ENCODE assay signal across 8 mouse cellular contexts in the genomic region with DNA sequence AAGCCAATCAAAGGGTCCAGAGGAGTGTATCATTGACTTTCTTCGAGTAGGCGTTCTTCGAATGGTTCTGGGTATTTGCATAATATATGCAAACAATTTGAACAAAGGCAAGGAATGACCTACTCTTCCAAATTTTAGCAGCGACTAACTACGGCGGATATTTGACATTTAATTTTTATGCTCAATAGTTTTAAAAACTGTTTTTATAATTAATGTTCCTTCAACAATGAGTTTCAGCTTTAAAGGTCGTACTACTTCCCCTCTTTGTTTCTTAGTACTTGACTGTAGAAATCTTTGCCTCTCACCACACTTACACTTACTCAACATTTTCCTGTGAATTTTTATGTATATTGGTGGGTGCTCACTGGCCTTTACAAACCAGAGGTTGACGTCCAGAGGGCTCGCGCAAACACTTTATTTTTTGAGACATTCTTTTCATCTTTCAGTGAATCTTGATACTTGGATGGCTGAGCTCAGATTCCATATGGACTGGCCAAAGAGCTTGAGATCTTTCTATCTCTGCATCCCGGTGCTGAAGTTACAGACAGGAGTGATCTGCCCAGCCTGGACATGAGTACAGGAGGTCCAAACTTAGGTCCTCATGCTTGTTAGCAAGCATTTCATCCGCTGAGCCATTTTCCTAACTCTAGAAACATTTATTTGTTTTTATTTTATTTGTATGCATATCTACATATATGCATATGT. TPM values are rescaled to one million over a fixed set of nuclear protein-coding genes. Genes with fewer than 3 reads are reported as not detected.
DNase-seq lines count a peak whose midpoint lies in the region; ATAC-seq and TF ChIP-seq lines count a peak whose summit lies in the region.

No protein-coding gene starts in this region.

- peak overlapping the region; percentile 100 for H3K27ac ChIP-seq in spleen, adult 2 months (ENCODE audit: insufficient read depth, low read length)
- H3K27ac ChIP-seq in limb, embryonic 13.5 days: peak overlapping the region; percentile 95

- 23% methylated on average over 12 of the region's 12 CpGs for WGBS in spleen, adult 2 months
- WGBS in limb, embryonic 13.5 days: 24% methylated on average over 12 of the region's 12 CpGs

- TF ChIP-seq POLR2A in spleen, adult 2 months (IDR thresholded peaks at IDR 0.05; ENCODE audit: low read depth, low read length): no peak

- peak overlapping the region; percentile 90; the same call in 1 of the 2 replicates for H3K4me3 ChIP-seq in spleen, adult 2 months (ENCODE audit: extremely low read depth, insufficient read depth, insufficient read length)
- peak overlapping the region; percentile 100 for H3K4me3 ChIP-seq in limb, embryonic 13.5 days

- no peak for TF ChIP-seq CTCF in spleen, adult 2 months (IDR thresholded peaks at IDR 0.05; ENCODE audit: extremely low read depth, insufficient read depth, insufficient read length, insufficient replicate concordance)

- peak overlapping the region; percentile 64 for H3K9ac ChIP-seq in limb, embryonic 13.5 days

- peaks cover 14% of the 10 kb centered on the region for H3K36me3 ChIP-seq in spleen, adult 2 months (ENCODE audit: control insufficient read depth, insufficient read depth, low read length)
- H3K36me3 ChIP-seq in limb, embryonic 13.5 days: peaks cover 24% of the 10 kb centered on the region

- H3K9me3 ChIP-seq in limb, embryonic 13.5 days: no peaks in the 10 kb centered on the region

- no peak for ATAC-seq in limb, embryonic 13.5 days (ENCODE audit: low FRiP score, low read depth)

- H3K4me1 ChIP-seq in spleen, adult 2 months (ENCODE audit: control insufficient read depth, insufficient read depth, insufficient read length): peaks cover 9% of the 10 kb centered on the region; the same call in 1 of the 2 replicates
- peaks cover 33% of the 10 kb centered on the region for H3K4me1 ChIP-seq in limb, embryonic 13.5 days

- no peaks in the 10 kb centered on the region for H3K27me3 ChIP-seq in spleen, adult 2 months (ENCODE audit: control insufficient read depth, insufficient read depth, low read length)
- H3K27me3 ChIP-seq in limb, embryonic 13.5 days: no peaks in the 10 kb centered on the region

- DNase-seq in embryo, embryonic 11 days: peak; percentile 31
- no peak for DNase-seq in embryo, embryonic 10.5 days (ENCODE audit: low spot score)
- no peak for DNase-seq in spleen, adult 2 months (ENCODE audit: low read depth in 1 of 2, low spot score in 2 of 2)
- DNase-seq in spleen, postnatal 4 days (ENCODE audit: low spot score in 2 of 2): no peak
- DNase-seq in adrenal gland, postnatal 10 days: no peak
- no peak for DNase-seq in urinary bladder, postnatal 14 days (ENCODE audit: low spot score)
- DNase-seq in ovary, postnatal 14 days (ENCODE audit: low spot score): no peak

- peak overlapping the region; percentile 65 for H3K4me2 ChIP-seq in limb, embryonic 13.5 days (replicated peaks)

RNA-seq across cellular contexts. Expression of a gene that starts 0.9 kb away (rescaled TPM):
- polyA plus RNA-seq in spleen, adult 2 months (2012; rRNA removed): 362 and 462 TPM in 2 replicates
- polyA plus RNA-seq in limb, embryonic 13.5 days (2015; fragmentation: Nextera tagmentation; extraction: Ambion mirVana): 217 and 227 TPM in 2 replicates
- total RNA-seq in adrenal gland, postnatal 10 days (2021): 100 to 1,000 TPM; 182 to 212 TPM

RNA-seq across cellular contexts. Expression of a gene that starts 10.3 kb away (rescaled TPM):
- polyA plus RNA-seq in spleen, adult 2 months (2012; rRNA removed): 8.3 and 10.2 TPM in 2 replicates
- 9.0 and 10.2 TPM in 2 replicates for polyA plus RNA-seq in limb, embryonic 13.5 days (2015; fragmentation: Nextera tagmentation; extraction: Ambion mirVana)
- total RNA-seq in adrenal gland, postnatal 10 days (2021): 1 to 10 TPM; 6.6 to 6.8 TPM

RNA-seq across cellular contexts. Expression of a gene that starts 22.6 kb away (rescaled TPM):
- polyA plus RNA-seq in spleen, adult 2 months (2012; rRNA removed): 109 and 112 TPM in 2 replicates
- 10.1 and 12.1 TPM in 2 replicates for polyA plus RNA-seq in limb, embryonic 13.5 days (2015; fragmentation: Nextera tagmentation; extraction: Ambion mirVana)
- total RNA-seq in adrenal gland, postnatal 10 days (2021): 10 to 100 TPM in 1 of 2 experiments, 1 to 10 TPM in 1; 10.0 to 10.5 TPM

RNA-seq across cellular contexts. Expression of a gene that starts 28.6 kb away (rescaled TPM):
- 531 and 756 TPM in 2 replicates for polyA plus RNA-seq in spleen, adult 2 months (2012; rRNA removed)
- 0.99 and 1.3 TPM in 2 replicates for polyA plus RNA-seq in limb, embryonic 13.5 days (2015; fragmentation: Nextera tagmentation; extraction: Ambion mirVana)
- total RNA-seq in adrenal gland, postnatal 10 days (2021): 10 to 100 TPM; 11.5 to 12.6 TPM

RNA-seq across cellular contexts. Expression of a gene that starts 30.6 kb away (rescaled TPM):
- 166 and 202 TPM in 2 replicates for polyA plus RNA-seq in spleen, adult 2 months (2012; rRNA removed)
- 66.7 and 67.2 TPM in 2 replicates for polyA plus RNA-seq in limb, embryonic 13.5 days (2015; fragmentation: Nextera tagmentation; extraction: Ambion mirVana)
- 100 to 1,000 TPM; 300 to 349 TPM for total RNA-seq in adrenal gland, postnatal 10 days (2021)
